Mouse (Mus musculus): ENCODE data around the gene Aplp2. TPM values are rescaled to one million over a fixed set of nuclear protein-coding genes. Genes with fewer than 3 reads are reported as not detected.

Aplp2 gene
- polyA plus RNA-seq, 1 experiment from 2014 or later = 182 TPM

GRCm38 (mm10) chr9:31122464-31123030 is 89.1 kb downstream of the Aplp2 start:
- Histone ChIP-seq H3K4me1 (replicated peaks) (no peaks in the 10 kb centered on the region), H3K4me3 (replicated peaks) (no peak overlapping the region), H3K9me3 (replicated peaks) (no peaks in the 10 kb centered on the region), H3K36me3 (replicated peaks) (no peaks in the 10 kb centered on the region), H3K9ac (no peak overlapping the region), H3K4me2 (no peak overlapping the region), H3K27ac (replicated peaks) (no peak overlapping the region), H3K27me3 (peaks cover 26% of the 10 kb centered on the region; the same call in 1 of the 2 replicates)
- 59% methylated on average over 13 of the region's 13 CpGs for WGBS (ENCODE audit: insufficient replicate concordance)
- ATAC-seq (ENCODE audit: insufficient read depth) = no peak

- no peak for ATAC-seq (ENCODE audit: insufficient read depth)
- H3K27me3 ChIP-seq = peaks cover 19% of the 10 kb centered on the region; the same call in 1 of the 2 replicates
- no peak overlapping the region for H3K27ac ChIP-seq (replicated peaks)
These were observed 91.1 kb downstream of the Aplp2 start for GRCm38 (mm10) chr9:31120533-31120915.

GRCm38 (mm10) chr9:31119882-31120532 is 91.6 kb downstream of the Aplp2 start:
- H3K27me3 ChIP-seq = peaks cover 19% of the 10 kb centered on the region; the same call in 1 of the 2 replicates
- no peak overlapping the region for H3K27ac ChIP-seq (replicated peaks)
- H3K4me1 ChIP-seq (replicated peaks) = no peaks in the 10 kb centered on the region
- no peak overlapping the region for H3K4me3 ChIP-seq (replicated peaks)
- no peaks in the 10 kb centered on the region for H3K9me3 ChIP-seq (replicated peaks)
- no peak overlapping the region for H3K4me2 ChIP-seq
- 45% methylated on average over 11 of the region's 11 CpGs for WGBS (ENCODE audit: insufficient replicate concordance)
- no peak overlapping the region for H3K9ac ChIP-seq
- no peak for ATAC-seq (ENCODE audit: insufficient read depth)
- no peaks in the 10 kb centered on the region for H3K36me3 ChIP-seq (replicated peaks)

More at GRCm38 (mm10) chr9:31120533-31120915, 91.1 kb downstream of the Aplp2 start:
- WGBS (ENCODE audit: insufficient replicate concordance) = 46% methylated on average over 4 of the region's 4 CpGs
- Histone ChIP-seq H3K9me3 (replicated peaks) (no peaks in the 10 kb centered on the region), H3K9ac (no peak overlapping the region), H3K4me2 (no peak overlapping the region), H3K4me3 (replicated peaks) (no peak overlapping the region), H3K4me1 (replicated peaks) (no peaks in the 10 kb centered on the region), H3K36me3 (replicated peaks) (no peaks in the 10 kb centered on the region)

GRCm38 (mm10) chr9:31119405-31119804 is 92.2 kb downstream of the Aplp2 start:
- Histone ChIP-seq H3K4me1 (replicated peaks) (no peaks in the 10 kb centered on the region), H3K9ac (no peak overlapping the region), H3K4me2 (no peak overlapping the region), H3K4me3 (replicated peaks) (no peak overlapping the region), H3K9me3 (replicated peaks) (no peaks in the 10 kb centered on the region), H3K27ac (replicated peaks) (no peak overlapping the region), H3K36me3 (replicated peaks) (no peaks in the 10 kb centered on the region), H3K27me3 (peaks cover 19% of the 10 kb centered on the region; the same call in 1 of the 2 replicates)
- 18% methylated on average over 5 of the region's 5 CpGs for WGBS (ENCODE audit: insufficient replicate concordance)
- no peak for ATAC-seq (ENCODE audit: insufficient read depth)

GRCm38 (mm10) chr9:31118520-31119298 is 92.9 kb downstream of the Aplp2 start:
- Histone ChIP-seq H3K27ac (replicated peaks) (no peak overlapping the region), H3K36me3 (replicated peaks) (no peaks in the 10 kb centered on the region), H3K9ac (no peak overlapping the region), H3K4me3 (replicated peaks) (no peak overlapping the region), H3K9me3 (replicated peaks) (no peaks in the 10 kb centered on the region), H3K4me1 (replicated peaks) (no peaks in the 10 kb centered on the region), H3K27me3 (peaks cover 19% of the 10 kb centered on the region; the same call in 1 of the 2 replicates), H3K4me2 (no peak overlapping the region)
- 24% methylated on average over 11 of the region's 11 CpGs for WGBS (ENCODE audit: insufficient replicate concordance)
- ATAC-seq (ENCODE audit: insufficient read depth) = no peak

- Histone ChIP-seq H3K9ac (no peak overlapping the region), H3K4me2 (no peak overlapping the region), H3K27me3 (peaks cover 19% of the 10 kb centered on the region; the same call in 1 of the 2 replicates), H3K4me3 (replicated peaks) (no peak overlapping the region), H3K27ac (replicated peaks) (no peak overlapping the region), H3K36me3 (replicated peaks) (no peaks in the 10 kb centered on the region), H3K4me1 (replicated peaks) (no peaks in the 10 kb centered on the region), H3K9me3 (replicated peaks) (no peaks in the 10 kb centered on the region)
- WGBS (ENCODE audit: insufficient replicate concordance) = 65% methylated on average over 6 of the region's 6 CpGs
- ATAC-seq (ENCODE audit: insufficient read depth) = no peak
These were observed 94.1 kb downstream of the Aplp2 start for GRCm38 (mm10) chr9:31117488-31117887.

- Histone ChIP-seq H3K4me3 (replicated peaks) (no peak overlapping the region), H3K4me2 (no peak overlapping the region), H3K27me3 (peaks cover 19% of the 10 kb centered on the region; the same call in 1 of the 2 replicates), H3K9ac (no peak overlapping the region), H3K9me3 (replicated peaks) (no peaks in the 10 kb centered on the region), H3K4me1 (replicated peaks) (no peaks in the 10 kb centered on the region), H3K27ac (replicated peaks) (no peak overlapping the region), H3K36me3 (replicated peaks) (no peaks in the 10 kb centered on the region)
- WGBS (ENCODE audit: insufficient replicate concordance) = 76% methylated on average over 11 of the region's 11 CpGs
- no peak for ATAC-seq (ENCODE audit: insufficient read depth)
These were observed 94.5 kb downstream of the Aplp2 start for GRCm38 (mm10) chr9:31117088-31117487.

GRCm38 (mm10) chr9:31115586-31115985 is 96.0 kb downstream of the Aplp2 start:
- Histone ChIP-seq H3K9me3 (replicated peaks) (no peaks in the 10 kb centered on the region), H3K4me3 (replicated peaks) (no peak overlapping the region), H3K27ac (replicated peaks) (no peak overlapping the region), H3K27me3 (peaks cover 13% of the 10 kb centered on the region; the same call in 1 of the 2 replicates), H3K9ac (no peak overlapping the region), H3K36me3 (replicated peaks) (no peaks in the 10 kb centered on the region), H3K4me2 (no peak overlapping the region), H3K4me1 (replicated peaks) (no peaks in the 10 kb centered on the region)
- ATAC-seq (ENCODE audit: insufficient read depth) = no peak

GRCm38 (mm10) chr9:31108464-31108863 is 103.2 kb downstream of the Aplp2 start:
- Histone ChIP-seq H3K4me2 (no peak overlapping the region), H3K9me3 (replicated peaks) (no peaks in the 10 kb centered on the region), H3K4me1 (replicated peaks) (no peaks in the 10 kb centered on the region), H3K27me3 (no peaks in the 10 kb centered on the region), H3K27ac (replicated peaks) (no peak overlapping the region), H3K36me3 (replicated peaks) (no peaks in the 10 kb centered on the region), H3K4me3 (replicated peaks) (no peak overlapping the region), H3K9ac (no peak overlapping the region)
- WGBS (ENCODE audit: insufficient replicate concordance) = 71% methylated on average over 8 of the region's 8 CpGs
- ATAC-seq (ENCODE audit: insufficient read depth) = no peak

Data from liver, embryonic 15.5 days (tissue).